Mouse (Mus musculus): ENCODE data around the gene Bhlhe23. TPM values are rescaled to one million over a fixed set of nuclear protein-coding genes. Genes with fewer than 3 reads are reported as not detected.

Bhlhe23 gene
- total RNA-seq (2021) = not detected
- polyA plus RNA-seq (2012; rRNA removed) = not detected in 2 replicates
- long read RNA-seq = 0 reads

- DNase-seq = no peak
- intact Hi-C loops (cut with DNase I) = loop anchor here (5.0 kb wide), 3 partner anchors 194 to 424 kb away; partner anchors contain the start of gene Mrgbp
- Histone ChIP-seq H3K27ac (no peak within 1 kb of the TSS), H3K4me3 (no peak within 1 kb of the TSS), H3K27me3 (ENCODE audit: control insufficient read depth, insufficient read depth, low read length) (peaks cover 20% of the 10 kb centered on the region), H3K9ac (ENCODE audit: low read depth, low read length) (no peak within 1 kb of the TSS), H3K4me1 (ENCODE audit: control insufficient read depth, insufficient read depth, low read length) (no peaks in the 10 kb centered on the region), H3K36me3 (ENCODE audit: control insufficient read depth, insufficient read depth, low read length) (no peaks in the 10 kb centered on the region), H3K79me2 (replicated peaks; ENCODE audit: control insufficient read depth, insufficient read depth, low read length) (no peaks in the 10 kb centered on the region)
- no peak for TF ChIP-seq CTCF (IDR thresholded peaks at IDR 0.05)
- no peak for TF ChIP-seq POLR2A (IDR thresholded peaks at IDR 0.05; ENCODE audit: insufficient read depth, low read depth, low read length)
- no peak for TF ChIP-seq EP300 (IDR thresholded peaks at IDR 0.05; ENCODE audit: insufficient read depth, low read depth, low read length)
- WGBS = 2% methylated on average over 28 of the region's 28 CpGs
Observed at GRCm38 (mm10) chr2:180776793-180777192, at the start of gene Bhlhe23. TSS of gene Bhlhe23 (minus strand) at chr2:180776900.

DNA sequence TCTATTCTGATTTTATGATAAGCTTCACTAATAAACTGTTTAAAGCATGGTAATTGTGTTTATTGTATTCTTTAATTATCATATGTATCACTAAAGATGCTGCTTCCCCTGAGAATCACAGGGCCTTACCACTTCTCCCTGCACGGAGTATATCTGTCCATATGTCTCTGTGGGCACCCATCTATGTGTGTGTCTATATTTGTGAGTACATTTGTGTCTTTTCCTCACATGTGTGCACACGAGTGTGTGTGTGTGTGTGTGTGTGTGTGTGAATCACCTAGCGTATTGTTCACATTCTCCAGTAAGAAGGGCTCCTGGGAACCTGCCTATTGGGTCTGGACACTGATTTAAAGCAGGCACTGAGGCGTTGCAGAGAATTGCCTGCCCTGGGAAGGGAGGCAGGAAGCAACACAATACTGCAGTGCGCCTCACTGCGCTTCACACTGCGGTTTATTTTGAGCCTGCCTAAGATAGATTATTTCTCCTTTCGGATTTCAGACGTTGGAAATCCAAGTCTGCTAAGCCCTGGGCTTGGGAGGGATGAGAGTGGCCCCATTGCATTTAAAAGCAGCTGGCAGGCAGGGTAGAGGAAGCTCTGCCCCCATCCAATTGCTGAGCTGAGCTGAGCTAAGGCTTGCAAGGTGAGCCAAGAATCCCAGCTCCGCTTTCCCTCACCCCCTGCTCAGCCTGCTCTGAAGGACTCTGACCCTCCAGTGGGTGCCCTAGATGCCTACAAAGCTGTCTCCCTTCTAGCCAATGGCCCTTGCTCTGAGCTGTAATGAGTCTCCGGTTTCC, 48.6 kb upstream of the Bhlhe23 start:
- no peak overlapping the region for H3K4me3 ChIP-seq
- peaks cover 1% of the 10 kb centered on the region; the same call in 1 of the 2 replicates for H3K4me1 ChIP-seq (ENCODE audit: control insufficient read depth, insufficient read depth, low read length)
- no peak overlapping the region for H3K9ac ChIP-seq (ENCODE audit: low read depth, low read length)
- H3K36me3 ChIP-seq (ENCODE audit: control insufficient read depth, insufficient read depth, low read length) = no peaks in the 10 kb centered on the region
- no peak overlapping the region for H3K27ac ChIP-seq
- intact Hi-C loops (cut with DNase I) = no loop called here
- 34% methylated on average over 11 of the region's 11 CpGs for WGBS
- no peaks in the 10 kb centered on the region for H3K79me2 ChIP-seq (replicated peaks; ENCODE audit: control insufficient read depth, insufficient read depth, low read length)
- TF ChIP-seq EP300 (IDR thresholded peaks at IDR 0.05; ENCODE audit: insufficient read depth, low read depth, low read length) (no peak), POLR2A (IDR thresholded peaks at IDR 0.05; ENCODE audit: insufficient read depth, low read depth, low read length) (no peak), CTCF (IDR thresholded peaks at IDR 0.05) (no peak)
- DNase-seq = no peak
- H3K27me3 ChIP-seq (ENCODE audit: control insufficient read depth, insufficient read depth, low read length) = no peaks in the 10 kb centered on the region

- H3K27me3 ChIP-seq (ENCODE audit: control insufficient read depth, insufficient read depth, low read length) = no peaks in the 10 kb centered on the region
- H3K79me2 ChIP-seq (replicated peaks; ENCODE audit: control insufficient read depth, insufficient read depth, low read length) = no peaks in the 10 kb centered on the region
- no peak for DNase-seq
- no peaks in the 10 kb centered on the region for H3K36me3 ChIP-seq (ENCODE audit: control insufficient read depth, insufficient read depth, low read length)
- H3K4me1 ChIP-seq (ENCODE audit: control insufficient read depth, insufficient read depth, low read length) = peaks cover 1% of the 10 kb centered on the region; the same call in 1 of the 2 replicates
- H3K27ac ChIP-seq = no peak overlapping the region
- TF ChIP-seq POLR2A (IDR thresholded peaks at IDR 0.05; ENCODE audit: insufficient read depth, low read depth, low read length) (no peak), EP300 (IDR thresholded peaks at IDR 0.05; ENCODE audit: insufficient read depth, low read depth, low read length) (no peak), CTCF (IDR thresholded peaks at IDR 0.05) (no peak)
- no peak overlapping the region for H3K9ac ChIP-seq (ENCODE audit: low read depth, low read length)
- intact Hi-C loops (cut with DNase I) = no loop called here
- 69% methylated on average over 4 of the region's 4 CpGs for WGBS
- H3K4me3 ChIP-seq = no peak overlapping the region
Observed at GRCm38 (mm10) chr2:180824724-180825123, 48.0 kb upstream of the Bhlhe23 start.

DNA sequence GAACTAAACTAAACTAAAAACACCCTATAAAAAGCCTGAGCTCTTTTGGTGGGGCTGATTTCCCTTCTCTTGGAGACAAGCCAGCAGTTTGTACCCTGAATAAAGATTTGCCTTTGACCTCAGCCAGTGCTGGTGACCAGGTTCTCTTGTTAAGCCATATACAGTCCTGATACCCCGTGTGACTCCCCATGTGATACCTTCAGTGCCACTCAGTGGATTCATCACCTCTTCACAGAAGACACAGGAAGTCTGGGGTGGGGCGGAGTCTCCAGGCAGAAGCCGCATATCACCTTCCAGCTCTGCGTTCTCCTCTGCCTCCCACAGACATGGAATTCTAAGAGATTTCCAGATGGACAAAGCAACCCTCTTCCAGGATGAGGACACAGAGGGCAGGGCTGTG, 47.4 kb upstream of the Bhlhe23 start:
- no peaks in the 10 kb centered on the region for H3K79me2 ChIP-seq (replicated peaks; ENCODE audit: control insufficient read depth, insufficient read depth, low read length)
- peaks cover 1% of the 10 kb centered on the region; the same call in 1 of the 2 replicates for H3K4me1 ChIP-seq (ENCODE audit: control insufficient read depth, insufficient read depth, low read length)
- whole genome bisulfite sequencing = 41% methylated on average over 4 of the region's 4 CpGs
- H3K27me3 ChIP-seq (ENCODE audit: control insufficient read depth, insufficient read depth, low read length) = no peaks in the 10 kb centered on the region
- no peak overlapping the region for H3K27ac ChIP-seq
- intact Hi-C loops (cut with DNase I) = no loop called here
- DNase-seq = no peak
- no peak overlapping the region for H3K4me3 ChIP-seq
- no peak overlapping the region for H3K9ac ChIP-seq (ENCODE audit: low read depth, low read length)
- H3K36me3 ChIP-seq (ENCODE audit: control insufficient read depth, insufficient read depth, low read length) = no peaks in the 10 kb centered on the region
- TF ChIP-seq EP300 (IDR thresholded peaks at IDR 0.05; ENCODE audit: insufficient read depth, low read depth, low read length) (no peak), CTCF (IDR thresholded peaks at IDR 0.05) (no peak), POLR2A (IDR thresholded peaks at IDR 0.05; ENCODE audit: insufficient read depth, low read depth, low read length) (no peak)

DNA sequence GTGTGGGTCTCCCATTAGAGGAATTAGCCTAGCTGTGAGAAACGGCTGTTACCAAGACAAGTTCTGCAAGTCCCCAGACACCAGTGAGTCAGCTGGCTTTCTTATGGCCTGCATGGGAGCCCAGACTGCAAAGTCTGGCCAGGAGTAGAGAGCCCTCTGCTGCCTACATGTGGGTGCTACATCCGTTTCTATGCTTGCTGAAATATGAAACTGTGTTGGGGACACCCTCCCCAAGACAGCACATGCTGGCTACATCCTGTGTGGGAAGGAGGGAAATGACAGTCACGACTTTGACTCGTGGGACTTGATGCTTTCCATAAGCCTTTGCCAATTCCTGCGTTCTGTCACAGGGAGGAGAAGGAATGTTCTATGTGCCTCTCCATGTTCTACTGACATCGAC, 45.8 kb upstream of the Bhlhe23 start:
- Histone ChIP-seq H3K36me3 (ENCODE audit: control insufficient read depth, insufficient read depth, low read length) (no peaks in the 10 kb centered on the region), H3K27ac (no peak overlapping the region), H3K9ac (ENCODE audit: low read depth, low read length) (no peak overlapping the region), H3K79me2 (replicated peaks; ENCODE audit: control insufficient read depth, insufficient read depth, low read length) (no peaks in the 10 kb centered on the region), H3K4me1 (ENCODE audit: control insufficient read depth, insufficient read depth, low read length) (peaks cover 1% of the 10 kb centered on the region; the same call in 1 of the 2 replicates), H3K27me3 (ENCODE audit: control insufficient read depth, insufficient read depth, low read length) (no peaks in the 10 kb centered on the region), H3K4me3 (no peak overlapping the region)
- WGBS = 13% methylated on average over 6 of the region's 6 CpGs
- intact Hi-C loops (cut with DNase I) = no loop called here
- DNase-seq = peak; percentile 28 to 40
- TF ChIP-seq CTCF (IDR thresholded peaks at IDR 0.05) (peak; percentile 72), EP300 (IDR thresholded peaks at IDR 0.05; ENCODE audit: insufficient read depth, low read depth, low read length) (no peak), POLR2A (IDR thresholded peaks at IDR 0.05; ENCODE audit: insufficient read depth, low read depth, low read length) (no peak)

DNA sequence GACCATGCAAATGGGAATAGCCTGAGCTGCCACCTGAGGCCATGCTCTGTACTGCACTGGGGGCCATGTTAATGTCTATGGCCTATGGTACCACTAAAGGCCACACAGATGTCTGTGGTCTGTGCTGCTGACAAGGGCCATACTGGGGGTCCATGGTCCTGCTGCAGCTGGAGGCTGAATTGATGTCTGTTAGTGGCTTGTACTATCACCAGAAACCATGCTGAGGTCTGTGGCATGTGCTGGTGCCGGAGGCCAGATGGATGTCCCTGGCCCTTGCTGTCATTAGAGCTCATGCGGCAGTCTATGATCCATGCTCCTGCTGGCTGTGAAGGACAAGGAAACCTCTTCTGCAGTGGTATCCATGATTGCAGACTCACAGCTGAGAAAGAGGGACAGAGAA, 42.8 kb upstream of the Bhlhe23 start:
- Histone ChIP-seq H3K4me3 (no peak overlapping the region), H3K4me1 (ENCODE audit: control insufficient read depth, insufficient read depth, low read length) (peaks cover 1% of the 10 kb centered on the region; the same call in 1 of the 2 replicates), H3K27ac (no peak overlapping the region), H3K27me3 (ENCODE audit: control insufficient read depth, insufficient read depth, low read length) (no peaks in the 10 kb centered on the region), H3K9ac (ENCODE audit: low read depth, low read length) (no peak overlapping the region), H3K36me3 (ENCODE audit: control insufficient read depth, insufficient read depth, low read length) (no peaks in the 10 kb centered on the region), H3K79me2 (replicated peaks; ENCODE audit: control insufficient read depth, insufficient read depth, low read length) (no peaks in the 10 kb centered on the region)
- intact Hi-C loops (cut with DNase I) = no loop called here
- WGBS = 91% methylated on average over 2 of the region's 2 CpGs
- no peak for DNase-seq
- no peak for TF ChIP-seq CTCF (IDR thresholded peaks at IDR 0.05)
- TF ChIP-seq POLR2A (IDR thresholded peaks at IDR 0.05; ENCODE audit: insufficient read depth, low read depth, low read length) = no peak
- TF ChIP-seq EP300 (IDR thresholded peaks at IDR 0.05; ENCODE audit: insufficient read depth, low read depth, low read length) = no peak
